Mouse (Mus musculus) Patski (cell line): ENCODE measurements around the gene Gucy2d. TPM values are rescaled to one million over a fixed set of nuclear protein-coding genes. Genes with fewer than 3 reads are reported as not detected.

Source experiments
- ATAC-seq: fragments of 100-300 bp; one replicate; pipeline ENCODE4 v1.8.0; 2021
- CTCF ChIA-PET: fragments of 350-600 bp; sonication (Branson Sonifier 250); formaldehyde crosslinking; loops from one replicate; lab custom pipeline; 2022; ENCODE audit warnings: inconsistent platforms; lab: Charles Lee
- POLR2A ChIA-PET: fragments of 350-600 bp; sonication (Branson Sonifier 250); formaldehyde crosslinking; loops from one replicate; lab custom pipeline; 2022; ENCODE audit warnings: antibody characterized with exemption, inconsistent platforms; lab: Charles Lee
- DNase-seq: peaks from one replicate; pipeline ENCODE4 v3.0.0-alpha.2; 2011; ENCODE audit warnings: low read depth, low spot score
- H3K27me3 ChIP-seq: fragments of 371-371 bp; one replicate; pipeline ENCODE4 v1.5.1; 2021
- CTCF ChIP-seq: fragments of 100-300 bp; IDR thresholded peaks from one replicate; pipeline ENCODE4 v1.5.1; 2021
- in situ Hi-C: fragments of 300-500 bp; cut with MboI; formaldehyde crosslinking; loops from 3 replicates; pipeline ENCODE4 v1.11.1; 2018; ENCODE audit warnings: low pct_unique_long_range_greater_than_20kb, mixed read lengths
- polyA plus RNA-seq: library from polyadenylated mRNA; unstranded; gene quantifications from one replicate; pipeline ENCODE4 v1.2.3, GENCODE M21; 2021

Gene Gucy2d
- polyA plus RNA-seq, 1 experiment from 2014 or later = not detected

DNA sequence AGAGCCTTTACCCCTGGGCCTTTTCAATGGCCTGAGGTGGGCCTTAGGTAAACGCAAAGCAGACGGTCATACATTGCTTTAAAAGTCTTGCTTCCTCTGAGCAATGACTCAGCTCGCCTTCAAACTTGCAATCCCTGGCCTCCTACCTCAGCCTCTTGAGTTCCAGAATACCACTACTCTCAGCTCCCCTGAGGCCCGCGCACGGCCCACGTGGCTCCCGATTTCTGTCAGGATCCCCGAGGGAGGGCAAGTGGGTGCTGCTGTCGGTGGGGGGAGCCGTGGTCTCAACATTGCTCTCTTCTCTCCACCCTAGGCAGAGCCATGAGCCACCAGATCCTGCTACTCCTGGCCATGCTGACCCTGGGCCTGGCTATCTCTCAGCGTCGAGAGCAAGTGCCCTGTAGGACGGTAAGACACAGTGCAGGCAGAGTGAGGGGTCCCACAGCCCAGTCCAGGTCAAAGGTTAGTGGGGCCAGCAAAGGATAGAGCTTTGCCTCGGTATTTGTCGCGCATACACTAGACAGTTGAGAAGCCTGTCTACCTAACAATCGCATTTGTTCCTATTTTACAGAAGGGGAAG, 53.8 kb downstream of the Gucy2d start:
- no peak for TF ChIP-seq CTCF
- in situ Hi-C loops = no loop called here
- DNase-seq = no peak
- H3K27me3 ChIP-seq = no peaks in the 10 kb centered on the region
- ChIA-PET POLR2A (no interaction called here), CTCF (interaction anchor here (1.4 kb wide), 1 partner anchor 11 kb away, joined by 3 read pairs; no protein-coding TSS in a partner anchor)
- no peak for ATAC-seq

DNA sequence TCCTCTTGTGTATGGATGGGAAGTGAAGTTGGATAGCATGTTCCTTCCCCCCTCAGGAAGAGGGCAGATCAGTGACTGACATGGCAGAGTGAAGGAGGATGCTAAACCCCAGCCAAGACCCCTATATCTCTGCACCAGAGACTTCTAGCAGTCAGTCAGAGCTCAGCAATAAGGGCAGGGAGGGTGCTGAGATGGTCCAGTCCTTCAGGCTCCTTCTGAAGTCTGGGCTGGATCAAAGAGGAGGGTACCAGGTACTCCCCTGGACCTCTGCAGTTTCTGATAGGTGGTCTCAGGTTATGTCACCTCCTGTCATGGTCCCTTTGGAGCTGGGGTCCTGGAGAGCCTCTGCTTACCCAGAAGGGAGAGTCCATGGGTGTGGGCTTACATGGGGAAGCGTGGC, 55.4 kb downstream of the Gucy2d start:
- ATAC-seq (no peak), DNase-seq (no peak)
- in situ Hi-C loops = no loop called here
- POLR2A ChIA-PET = interaction anchor here (1.1 kb wide), 1 partner anchor 30 kb away, joined by 3 read pairs; no protein-coding TSS in a partner anchor
- H3K27me3 ChIP-seq = peaks cover 5% of the 10 kb centered on the region
- CTCF ChIA-PET = interaction anchor here (1.8 kb wide), 1 partner anchor 14 kb away, joined by 7 read pairs; no protein-coding TSS in a partner anchor
- TF ChIP-seq CTCF = no peak

DNA sequence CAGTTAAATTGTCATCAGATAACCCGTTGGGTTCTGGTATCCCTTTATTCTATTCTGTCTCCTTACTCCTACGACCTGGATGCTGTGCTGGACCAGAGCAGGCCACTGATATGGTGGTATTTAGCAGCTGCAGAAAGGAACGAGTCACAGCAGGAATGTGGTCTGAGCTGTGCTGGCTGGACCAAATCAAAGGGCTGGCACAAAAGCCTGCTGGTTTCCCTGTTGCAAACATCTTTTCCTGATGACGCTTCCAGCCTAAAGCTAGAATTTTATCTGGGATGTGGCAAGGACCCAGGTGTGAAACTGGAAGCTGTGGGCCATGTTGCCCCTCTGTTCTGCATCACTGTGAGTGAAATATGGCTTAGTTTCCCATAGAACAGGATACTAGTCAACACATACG, 57.2 kb downstream of the Gucy2d start:
- CTCF ChIA-PET = interaction anchor here (1.8 kb wide), 1 partner anchor 16 kb away, joined by 7 read pairs; no protein-coding TSS in a partner anchor
- peaks cover 5% of the 10 kb centered on the region for H3K27me3 ChIP-seq
- POLR2A ChIA-PET = no interaction called here
- DNase-seq (no peak), ATAC-seq (no peak)
- TF ChIP-seq CTCF = no peak
- in situ Hi-C loops = no loop called here

DNA sequence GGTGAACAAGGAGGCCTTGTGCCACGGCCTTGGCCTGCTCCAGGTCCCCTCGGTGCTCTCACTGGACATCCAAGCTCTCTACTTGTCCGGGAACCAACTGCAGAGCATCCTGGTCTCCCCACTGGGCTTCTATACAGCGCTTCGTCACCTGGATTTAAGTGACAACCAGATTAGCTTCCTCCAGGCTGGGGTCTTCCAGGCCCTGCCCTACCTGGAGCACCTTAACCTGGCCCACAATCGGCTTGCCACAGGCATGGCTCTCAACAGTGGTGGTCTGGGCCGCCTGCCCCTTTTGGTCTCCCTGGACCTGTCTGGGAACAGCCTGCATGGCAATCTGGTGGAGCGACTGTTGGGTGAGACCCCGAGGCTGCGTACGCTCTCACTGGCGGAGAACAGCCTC, 57.9 kb downstream of the Gucy2d start:
- in situ Hi-C loops = no loop called here
- H3K27me3 ChIP-seq = peaks cover 5% of the 10 kb centered on the region
- ChIA-PET CTCF (no interaction called here), POLR2A (no interaction called here)
- TF ChIP-seq CTCF = no peak
- no peak for DNase-seq
- no peak for ATAC-seq

DNA sequence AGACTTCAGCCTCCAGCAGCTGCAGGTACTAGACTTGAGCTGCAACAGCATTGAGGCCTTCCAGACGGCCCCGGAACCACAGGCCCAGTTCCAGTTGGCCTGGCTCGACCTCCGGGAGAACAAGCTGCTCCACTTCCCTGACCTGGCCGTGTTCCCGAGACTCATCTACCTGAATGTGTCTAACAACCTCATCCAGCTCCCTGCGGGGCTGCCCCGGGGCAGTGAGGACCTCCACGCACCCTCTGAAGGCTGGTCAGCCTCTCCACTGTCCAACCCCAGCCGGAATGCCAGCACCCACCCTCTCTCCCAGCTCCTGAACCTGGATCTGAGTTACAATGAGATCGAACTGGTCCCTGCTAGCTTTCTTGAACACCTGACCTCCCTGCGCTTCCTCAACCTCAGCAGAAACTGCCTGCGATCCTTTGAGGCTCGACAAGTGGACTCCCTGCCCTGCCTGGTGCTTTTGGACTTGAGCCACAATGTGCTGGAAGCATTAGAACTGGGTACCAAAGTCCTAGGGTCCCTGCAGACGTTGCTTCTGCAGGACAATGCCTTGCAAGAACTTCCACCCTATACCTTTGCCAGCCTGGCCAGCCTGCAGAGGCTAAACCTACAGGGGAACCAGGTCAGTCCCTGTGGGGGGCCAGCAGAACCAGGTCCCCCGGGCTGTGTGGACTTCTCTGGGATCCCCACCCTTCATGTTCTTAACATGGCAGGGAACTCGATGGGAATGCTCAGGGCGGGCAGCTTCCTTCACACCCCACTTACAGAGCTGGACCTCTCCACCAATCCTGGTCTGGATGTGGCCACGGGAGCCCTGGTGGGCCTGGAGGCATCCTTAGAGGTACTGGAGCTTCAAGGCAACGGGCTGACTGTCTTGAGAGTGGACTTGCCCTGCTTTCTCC, 58.7 kb downstream of the Gucy2d start:
- TF ChIP-seq CTCF = no peak
- H3K27me3 ChIP-seq = peaks cover 5% of the 10 kb centered on the region
- in situ Hi-C loops = no loop called here
- ATAC-seq = no peak
- DNase-seq = no peak
- POLR2A ChIA-PET = no interaction called here
- CTCF ChIA-PET = no interaction called here

DNA sequence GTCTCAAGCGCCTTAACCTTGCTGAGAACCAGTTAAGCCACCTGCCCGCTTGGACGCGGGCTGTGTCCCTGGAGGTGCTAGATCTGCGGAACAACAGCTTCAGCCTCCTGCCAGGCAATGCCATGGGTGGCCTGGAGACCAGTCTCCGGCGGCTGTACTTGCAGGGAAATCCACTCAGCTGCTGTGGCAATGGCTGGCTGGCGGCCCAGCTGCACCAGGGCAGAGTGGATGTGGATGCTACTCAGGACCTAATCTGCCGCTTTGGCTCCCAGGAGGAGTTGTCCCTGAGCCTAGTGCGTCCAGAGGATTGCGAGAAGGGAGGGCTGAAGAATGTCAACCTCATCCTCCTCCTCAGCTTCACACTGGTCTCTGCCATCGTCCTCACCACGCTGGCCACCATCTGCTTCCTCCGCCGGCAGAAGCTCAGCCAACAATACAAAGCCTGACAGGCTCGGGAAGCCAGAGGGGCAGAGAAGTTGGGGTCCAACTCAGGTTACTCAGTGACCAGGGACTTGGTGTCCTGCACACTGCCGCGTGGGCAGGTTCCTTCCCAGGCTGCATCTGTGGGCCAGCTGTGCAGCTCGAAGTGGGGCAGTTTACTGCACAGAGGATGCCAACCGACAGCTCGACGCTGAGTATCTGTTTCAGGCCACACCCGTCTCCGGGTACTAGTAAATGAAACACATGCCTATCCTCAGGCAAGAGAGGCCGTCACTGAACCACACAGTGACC, 59.5 kb downstream of the Gucy2d start:
- no peak for ATAC-seq

DNA sequence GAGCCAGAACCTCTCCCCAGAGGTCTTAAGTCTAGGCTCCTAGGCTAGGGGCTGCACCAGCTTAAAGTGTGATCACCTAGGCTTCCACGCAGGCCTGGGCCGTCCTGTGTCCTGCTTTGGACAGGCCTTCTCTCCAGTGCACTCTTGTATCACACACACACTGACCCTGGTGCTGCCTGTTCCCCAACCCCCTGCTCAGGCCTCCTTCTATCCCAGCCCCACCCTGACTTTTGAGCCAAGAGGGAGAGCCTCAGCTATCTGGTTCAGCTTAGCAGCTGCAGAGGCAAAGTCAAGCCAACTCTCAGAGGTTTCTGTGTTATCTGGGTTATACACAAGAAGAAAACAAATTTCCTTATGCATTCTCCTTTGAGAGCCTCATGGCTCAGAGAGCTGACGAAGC, 60.3 kb downstream of the Gucy2d start:
- ATAC-seq = no peak
- TF ChIP-seq CTCF = no peak
- DNase-seq = no peak
- in situ Hi-C loops = no loop called here
- ChIA-PET POLR2A (no interaction called here), CTCF (no interaction called here)
- H3K27me3 ChIP-seq = peaks cover 5% of the 10 kb centered on the region

More for the DNA sequence above, 59.5 kb downstream of the Gucy2d start:
- no peak for DNase-seq
- ChIA-PET POLR2A (no interaction called here), CTCF (no interaction called here)
- H3K27me3 ChIP-seq = peaks cover 5% of the 10 kb centered on the region
- in situ Hi-C loops = no loop called here
- no peak for TF ChIP-seq CTCF

DNA sequence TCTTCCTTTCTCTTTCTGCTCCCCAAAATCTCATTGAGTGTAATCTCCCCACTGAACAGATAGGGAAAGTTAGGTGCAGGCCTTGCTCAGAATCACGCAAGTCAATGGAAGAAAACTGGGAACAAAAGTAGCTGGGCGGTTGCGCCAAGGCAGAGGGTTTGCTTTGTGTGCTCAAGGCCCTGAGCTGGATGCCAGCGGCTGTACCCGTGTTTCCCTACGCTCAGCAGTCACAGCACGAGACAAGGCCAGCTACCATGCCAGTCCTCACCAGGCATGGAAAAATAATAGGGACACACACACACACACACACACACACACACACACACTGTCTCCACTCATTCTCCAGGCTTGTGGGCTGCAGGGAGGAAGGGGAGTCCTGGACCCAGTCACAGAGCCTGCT, 60.9 kb downstream of the Gucy2d start:
- TF ChIP-seq CTCF = no peak
- CTCF ChIA-PET = no interaction called here
- DNase-seq (no peak), ATAC-seq (no peak)
- in situ Hi-C loops = no loop called here
- POLR2A ChIA-PET = no interaction called here
- H3K27me3 ChIP-seq = peaks cover 5% of the 10 kb centered on the region

DNA sequence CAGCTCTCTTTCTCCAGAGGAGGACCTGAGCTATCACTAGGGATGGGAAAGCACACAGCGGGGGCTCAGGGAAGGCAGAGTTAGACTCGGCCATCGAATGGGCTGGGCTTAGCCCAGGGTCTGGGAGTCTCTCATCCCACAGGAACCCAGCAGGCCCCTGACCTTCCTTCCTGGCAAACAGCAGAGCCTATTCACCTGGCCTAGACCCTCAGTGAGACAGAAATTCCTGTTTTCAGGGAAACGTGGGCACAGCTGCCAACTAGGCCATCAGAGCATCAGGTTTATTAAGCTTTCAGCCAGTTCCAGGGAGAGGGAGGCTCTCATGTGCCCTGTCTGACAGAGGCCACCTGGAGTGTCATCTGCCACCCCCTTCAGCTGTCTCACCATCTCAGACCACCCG, 62.7 kb downstream of the Gucy2d start:
- ATAC-seq (no peak), DNase-seq (no peak)
- in situ Hi-C loops = no loop called here
- TF ChIP-seq CTCF = no peak
- ChIA-PET POLR2A (no interaction called here), CTCF (interaction anchor here (0.7 to 1.4 kb wide), 3 partner anchors 21 to 24 kb away, joined by 3 read pairs; no protein-coding TSS in a partner anchor)
- H3K27me3 ChIP-seq = peaks cover 5% of the 10 kb centered on the region

DNA sequence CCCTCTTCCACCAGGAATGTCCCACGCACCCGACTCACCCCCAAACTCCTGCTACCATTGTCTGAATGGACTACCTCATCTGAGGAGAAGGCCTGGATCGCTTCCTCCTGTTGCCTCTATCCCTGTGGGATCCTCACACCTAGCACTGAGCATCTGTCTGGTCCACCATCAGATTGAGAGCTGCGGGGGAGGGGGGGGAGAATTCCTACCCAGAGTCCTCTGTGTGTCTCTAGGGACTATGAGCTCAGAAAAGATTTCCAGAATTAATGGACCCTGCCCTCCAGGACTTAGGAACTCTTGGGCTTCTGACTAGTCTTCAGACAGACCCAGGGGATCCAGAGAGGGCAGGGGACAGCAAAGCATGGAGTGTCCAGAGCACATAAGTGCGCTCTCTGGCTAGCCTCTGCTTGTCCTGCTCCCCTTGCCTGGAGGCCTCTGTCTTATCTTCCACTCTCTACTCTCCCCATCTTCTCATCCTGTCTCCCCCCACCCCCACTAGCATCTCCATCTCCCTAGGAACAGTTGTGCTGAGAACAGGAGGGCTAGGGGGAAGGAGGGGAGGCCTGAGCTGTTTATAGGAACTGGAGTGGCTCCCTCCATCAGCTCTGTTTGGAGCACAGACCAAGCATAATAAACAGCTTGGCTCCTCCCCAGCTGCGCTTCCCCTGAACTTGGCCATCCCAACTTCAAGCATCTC, 63.9 kb downstream of the Gucy2d start:
- H3K27me3 ChIP-seq = peaks cover 5% of the 10 kb centered on the region
- ATAC-seq (no peak), DNase-seq (no peak)
- no peak for TF ChIP-seq CTCF
- POLR2A ChIA-PET = interaction anchor here (1.8 kb wide), 1 partner anchor 19 kb away, joined by 5 read pairs; no protein-coding TSS in a partner anchor
- in situ Hi-C loops = no loop called here
- CTCF ChIA-PET = interaction anchor here (1.2 kb wide), 1 partner anchor 24 kb away, joined by 3 read pairs; no protein-coding TSS in a partner anchor
